Mouse (Mus musculus): ENCODE measurements around the gene Ftl1.

GRCm38 (mm10) chr7:45489578-45489977 is 29.9 kb upstream of the Ftl1 start:
- TF ChIP-seq CTCF (IDR thresholded peaks at IDR 0.05; ENCODE audit: low read depth) (no peak), EP300 (IDR thresholded peaks at IDR 0.05; ENCODE audit: low read depth) (no peak)

All from liver, postnatal 0 days (tissue).